Mouse (Mus musculus) thymus, adult 2 months (tissue): ENCODE results near the gene Olfr1049.

Experiments
- CTCF ChIP-seq: fragments of 200-500 bp; IDR thresholded peaks from 2 replicates; pipeline ENCODE4 v1.5.1; 2012; ENCODE audit warnings: mild to moderate bottlenecking, control low read depth, low read length, moderate library complexity, borderline replicate concordance; ENCODE audit not compliant: control insufficient read depth, poor library complexity, insufficient read depth; ENCODE audit errors: extremely low read depth
- POLR2A ChIP-seq: fragments of 200-500 bp; IDR thresholded peaks from 2 replicates; pipeline ENCODE4 v1.6.1; 2012; ENCODE audit warnings: mild to moderate bottlenecking, low read length, control low read depth, moderate library complexity; ENCODE audit not compliant: control insufficient read depth, poor library complexity, insufficient read depth; ENCODE audit errors: extremely low read depth

- TF ChIP-seq CTCF (no peak), POLR2A (no peak)
Measured at GRCm38 (mm10) chr2:86219214-86219613, 38.9 kb downstream of the Olfr1049 start, which contains the start of gene Olfr1046.
